Mouse (Mus musculus) testis, postnatal 14 days (tissue): ENCODE results near the gene Map4k5.

Source experiments
- DNase-seq: peaks from one replicate; pipeline ENCODE4 v3.0.0; 2021; ENCODE audit warnings: low spot score

Gene Map4k5

GRCm38 (mm10) chr12:69892371-69893251 is at the start of gene Map4k5, which contains the start of gene Atl1:
Gene Map4k5, minus strand, starts transcription at chr12:69893200.
Gene Atl1, plus strand, starts transcription at chr12:69892614.
- peak; percentile 89 for DNase-seq

DNA sequence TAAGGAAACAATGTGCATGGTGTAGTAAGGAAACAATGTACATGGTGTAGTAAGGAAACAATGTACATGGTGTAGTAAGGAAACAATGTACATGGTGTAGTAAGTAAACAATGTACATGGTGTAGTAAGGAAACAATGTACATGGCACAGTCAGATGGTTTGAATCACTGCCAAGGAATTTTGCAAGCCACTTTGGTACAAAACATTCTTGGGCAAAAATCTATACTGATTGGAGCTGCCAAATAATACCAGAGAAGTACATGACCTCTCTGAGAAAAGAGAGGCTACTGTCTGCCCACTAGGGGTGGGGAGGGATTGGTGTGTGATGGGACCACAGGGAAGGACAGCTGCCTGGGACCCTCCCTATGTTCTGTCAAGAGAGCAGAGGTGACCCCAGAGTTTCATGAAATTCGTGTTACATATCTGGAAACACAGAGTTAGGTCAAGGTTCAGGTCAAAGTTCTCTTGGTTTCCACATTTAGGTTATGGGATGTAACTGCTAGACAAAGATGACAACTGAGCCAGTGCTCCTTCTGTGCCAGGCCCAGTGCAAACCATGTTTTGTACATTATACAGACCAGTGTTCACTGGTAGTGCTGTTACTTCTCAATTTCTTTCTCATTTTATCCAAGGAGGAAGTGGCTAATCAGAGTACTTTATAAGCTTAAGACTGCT is 48.8 kb upstream of the Map4k5 start:
- no peak for DNase-seq

DNA sequence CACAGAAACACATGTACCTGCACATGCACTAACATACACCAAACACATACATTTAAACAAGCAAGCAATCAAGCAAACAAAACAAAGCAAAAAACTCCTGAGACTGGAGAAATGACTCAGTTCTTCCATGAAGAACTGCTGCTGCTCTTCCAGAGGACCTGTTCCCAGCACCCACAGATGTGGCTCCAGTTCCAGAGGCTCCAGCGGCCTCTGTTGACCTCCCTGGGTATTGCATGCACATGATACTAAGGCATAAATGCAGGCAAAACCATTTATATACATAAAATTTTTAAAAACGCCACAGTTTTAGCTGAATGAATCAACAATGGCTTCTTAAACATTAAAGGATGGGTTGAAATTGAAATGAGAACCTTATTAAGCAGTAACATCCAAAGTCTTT is 46.3 kb upstream of the Map4k5 start:
- no peak for DNase-seq

DNA sequence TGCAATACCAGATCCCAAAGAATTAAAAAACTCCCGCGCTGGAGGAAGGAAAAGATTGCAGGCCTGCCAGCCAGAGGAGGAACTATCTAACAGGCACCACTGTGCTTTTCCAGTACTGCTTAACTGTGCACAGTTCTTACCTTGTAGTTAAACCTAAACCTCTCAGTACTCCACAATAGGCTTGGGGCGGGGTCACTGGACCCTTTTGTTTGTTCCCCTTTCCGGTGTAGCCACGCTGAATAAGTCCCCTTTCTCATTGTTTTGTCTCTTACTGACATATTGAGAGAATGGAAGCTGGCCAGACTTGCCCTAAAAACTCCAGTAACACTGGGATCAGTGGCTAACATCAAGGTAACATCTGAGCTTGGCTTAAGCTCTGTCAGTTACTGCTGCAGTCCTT is 44.7 kb upstream of the Map4k5 start:
- DNase-seq, result no peak

GRCm38 (mm10) chr12:69926716-69927115 is 33.7 kb upstream of the Map4k5 start:
- DNase-seq, result no peak

GRCm38 (mm10) chr12:69924012-69924411 is 31.0 kb upstream of the Map4k5 start:
- DNase-seq, result no peak

GRCm38 (mm10) chr12:69923603-69924002 is 30.6 kb upstream of the Map4k5 start:
- no peak for DNase-seq

- no peak for DNase-seq
Measured at GRCm38 (mm10) chr12:69923128-69923527, 30.1 kb upstream of the Map4k5 start.

- no peak for DNase-seq
Measured at GRCm38 (mm10) chr12:69922099-69922498, 29.1 kb upstream of the Map4k5 start.

DNA sequence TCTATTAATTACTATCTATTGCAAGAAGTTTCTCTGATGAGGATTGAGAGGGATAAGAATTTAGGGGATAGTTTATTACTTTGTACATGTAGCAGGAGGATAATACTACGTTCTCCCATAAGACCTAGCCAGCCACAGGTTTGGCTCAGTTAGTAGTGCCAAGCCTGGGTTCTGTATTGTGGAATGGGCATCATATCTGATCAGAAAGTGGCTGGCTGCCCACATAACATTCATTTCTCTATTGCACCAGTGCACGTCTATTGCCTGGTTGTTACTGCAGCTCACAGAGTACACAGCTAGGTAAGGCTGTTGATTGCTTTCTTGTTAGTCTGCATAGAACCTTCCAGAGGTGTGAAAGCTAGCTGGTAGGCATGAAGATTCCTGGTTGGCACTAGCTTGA is 24.9 kb upstream of the Map4k5 start:
- no peak for DNase-seq

- DNase-seq, result no peak
Measured at GRCm38 (mm10) chr12:69912737-69913136, 19.7 kb upstream of the Map4k5 start.

DNA sequence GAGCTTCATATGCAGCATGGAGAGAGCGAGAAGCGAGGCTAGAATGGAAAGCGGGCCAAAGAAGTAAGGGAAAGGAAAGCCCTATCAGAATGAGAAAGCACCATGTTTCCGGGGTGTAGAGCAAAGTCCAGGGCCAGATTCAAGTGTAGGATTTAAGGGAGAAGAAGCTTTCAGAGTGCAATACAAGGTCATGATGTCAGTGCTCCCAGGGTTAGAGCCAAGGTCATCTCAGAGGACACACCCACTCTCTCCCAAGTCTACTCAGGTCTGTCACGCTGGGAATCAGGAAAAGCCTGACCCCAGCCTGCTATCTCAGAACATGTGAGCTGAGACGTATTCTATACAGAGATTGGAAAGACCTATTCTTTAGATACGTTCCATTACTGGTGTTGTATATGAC is 18.9 kb upstream of the Map4k5 start:
- DNase-seq, result no peak

DNA sequence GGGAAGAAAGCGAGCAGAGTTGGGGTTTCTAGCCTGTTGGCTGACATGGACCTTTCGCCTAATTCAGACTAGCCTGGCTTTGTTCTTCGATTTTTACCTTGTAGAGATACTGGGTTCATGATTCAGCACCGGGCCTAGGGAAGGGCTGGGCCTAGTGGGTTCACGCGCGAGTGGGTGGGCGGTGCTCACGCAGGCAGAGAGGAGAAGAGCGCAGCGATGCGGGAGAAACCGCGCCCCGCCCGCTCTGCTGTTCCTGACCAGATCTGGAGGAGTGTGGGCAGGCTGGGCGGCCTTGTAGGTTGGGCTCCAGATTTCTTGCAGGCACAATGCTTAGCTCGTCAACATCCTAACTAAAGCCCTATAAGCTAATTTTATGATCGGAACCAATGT is 15.5 kb upstream of the Map4k5 start:
- DNase-seq, result peak; percentile 29

DNA sequence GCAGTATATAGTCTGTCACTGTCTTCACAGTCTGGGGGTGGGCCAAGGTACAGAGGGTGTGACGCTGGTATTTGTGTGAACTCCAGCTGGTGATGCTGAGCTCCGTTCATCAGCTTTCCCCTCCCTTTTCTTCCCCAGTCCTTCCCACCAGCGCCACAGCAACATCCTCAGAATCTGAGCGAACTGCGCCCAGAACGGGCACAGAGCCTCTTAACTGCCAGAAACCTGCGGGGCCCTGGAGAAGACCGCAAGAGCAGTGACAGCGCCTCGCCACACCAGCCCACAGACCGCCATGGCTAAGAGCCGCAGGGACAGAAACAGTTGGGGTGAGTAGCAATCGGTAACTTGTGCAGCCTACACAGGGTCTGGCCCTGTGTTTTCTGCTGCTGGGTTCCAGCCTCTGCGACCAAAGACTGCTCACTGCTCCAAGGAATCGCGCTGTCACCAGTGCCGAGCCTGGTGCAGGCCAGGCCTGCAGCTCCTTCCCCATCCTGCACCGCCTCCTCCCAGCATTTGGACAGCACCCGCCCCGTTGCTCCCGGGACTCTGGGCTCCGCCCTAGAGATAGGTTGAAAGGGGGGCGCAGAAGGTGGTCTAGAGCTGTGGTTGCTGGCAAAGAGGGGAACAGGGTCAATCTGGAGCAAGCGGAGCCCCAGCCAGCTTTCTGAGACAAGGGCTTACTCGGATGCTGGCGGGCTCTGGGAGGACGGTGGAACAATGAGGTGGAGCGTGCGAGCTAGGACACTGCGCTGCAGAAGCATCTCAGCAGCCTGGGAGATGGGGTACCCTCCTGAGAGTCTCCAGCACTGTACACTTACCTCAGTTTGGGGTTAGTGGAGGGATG is 14.9 kb upstream of the Map4k5 start:
- peak; percentile 27 for DNase-seq

- DNase-seq, result no peak
Measured at GRCm38 (mm10) chr12:69904991-69905390, 12.0 kb upstream of the Map4k5 start.

GRCm38 (mm10) chr12:69898119-69898518 is 5.1 kb upstream of the Map4k5 start:
- DNase-seq, result no peak

DNA sequence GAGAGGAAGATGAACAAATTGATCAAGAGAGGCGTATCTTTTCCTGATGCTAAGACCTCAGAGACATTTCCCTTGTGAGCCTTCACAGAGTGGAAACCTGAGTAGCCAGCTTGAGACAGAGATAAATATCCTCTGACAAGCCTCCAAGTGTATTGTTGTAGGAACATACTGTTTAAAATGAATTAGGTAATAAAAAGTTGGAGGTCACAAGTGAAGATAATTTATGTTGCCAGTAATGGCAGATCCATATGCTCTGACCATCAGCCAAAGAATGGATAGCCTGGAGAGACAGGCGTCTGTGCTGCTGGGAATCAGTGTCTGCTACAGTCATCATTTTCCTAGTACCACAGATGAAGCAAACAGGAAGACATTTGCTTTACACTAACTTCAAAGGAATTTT is 2.0 kb upstream of the Map4k5 start:
- no peak for DNase-seq

GRCm38 (mm10) chr12:69893927-69894326 is 927 bp upstream of the Map4k5 start:
- DNase-seq, result no peak

DNA sequence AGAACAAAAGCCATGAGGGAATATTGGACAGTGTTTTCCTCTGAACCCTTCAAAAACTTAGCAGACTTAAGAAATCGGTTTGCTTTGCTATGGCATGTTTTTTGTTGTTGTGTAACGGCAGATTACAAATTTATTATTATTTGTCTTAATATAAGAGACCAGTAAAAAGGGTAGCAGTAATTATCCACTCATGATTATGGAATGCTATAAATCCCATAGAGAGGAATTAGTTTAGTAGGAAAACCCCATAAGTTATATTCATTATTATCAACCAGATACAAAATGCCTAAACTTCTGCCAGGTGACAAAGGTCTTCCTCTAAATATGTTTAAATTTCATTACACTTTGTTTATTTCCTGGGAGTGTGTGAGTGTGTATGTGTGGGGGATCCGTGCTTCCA is 1.3 kb downstream of the Map4k5 start:
- DNase-seq, result no peak

DNA sequence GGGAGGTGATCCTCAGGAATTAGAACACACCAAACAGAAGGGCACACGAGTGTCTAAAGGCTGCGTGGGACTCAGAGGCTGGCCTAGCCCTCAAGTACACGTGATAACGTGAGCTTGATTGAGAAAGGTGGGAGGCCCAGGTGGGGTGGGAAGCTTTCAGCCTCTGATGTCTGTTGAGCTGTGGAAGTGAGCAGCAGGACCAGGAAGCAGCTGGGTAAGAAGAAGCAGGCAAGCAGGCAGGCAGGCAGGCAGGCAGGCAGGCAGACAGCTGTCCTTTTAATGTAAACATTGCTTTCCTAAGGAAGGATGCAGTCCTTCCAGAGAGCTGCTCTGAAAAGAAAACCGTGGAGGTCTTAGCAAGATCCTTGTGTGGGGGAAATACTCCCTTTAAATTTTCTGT is 2.5 kb downstream of the Map4k5 start:
- no peak for DNase-seq

DNA sequence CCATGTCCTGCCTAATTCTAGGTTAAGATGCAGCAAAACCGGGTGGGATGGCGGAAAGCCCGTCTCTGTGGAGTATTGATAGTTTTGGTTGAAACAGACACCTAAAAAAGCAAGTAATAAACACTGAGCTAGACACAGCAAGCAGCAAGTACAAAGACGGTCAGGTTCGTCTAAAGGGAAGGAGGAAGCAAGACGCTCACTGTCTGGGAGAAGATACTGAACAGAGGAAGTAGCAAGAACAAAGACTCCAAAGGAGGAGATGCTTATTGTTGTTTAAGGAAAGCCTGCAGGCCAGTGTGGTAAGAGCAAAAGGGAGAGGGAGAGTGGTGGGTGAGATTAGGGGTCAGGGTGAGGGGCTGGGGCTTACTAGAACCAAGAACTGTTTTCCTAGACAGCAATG is 2.9 kb downstream of the Map4k5 start:
- no peak for DNase-seq

DNA sequence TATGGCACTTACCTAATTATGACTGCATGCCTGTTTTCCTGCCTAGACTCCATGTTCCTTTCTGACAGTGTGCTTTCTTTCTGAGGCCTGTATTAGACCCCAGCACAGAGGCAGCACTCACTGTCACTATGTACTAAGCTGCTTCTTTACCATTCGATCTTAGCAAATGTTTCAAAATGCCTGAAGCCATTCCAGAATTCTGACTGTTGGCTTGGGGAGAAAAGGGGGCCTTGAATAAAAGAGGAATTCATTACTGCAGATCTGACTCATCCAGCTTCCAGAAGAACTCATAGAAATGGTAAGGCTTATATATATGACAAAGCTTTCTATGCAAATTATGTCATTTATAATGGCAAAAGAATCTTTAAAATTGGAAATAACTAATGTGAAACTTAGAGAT is 4.7 kb downstream of the Map4k5 start:
- DNase-seq, result no peak

DNA sequence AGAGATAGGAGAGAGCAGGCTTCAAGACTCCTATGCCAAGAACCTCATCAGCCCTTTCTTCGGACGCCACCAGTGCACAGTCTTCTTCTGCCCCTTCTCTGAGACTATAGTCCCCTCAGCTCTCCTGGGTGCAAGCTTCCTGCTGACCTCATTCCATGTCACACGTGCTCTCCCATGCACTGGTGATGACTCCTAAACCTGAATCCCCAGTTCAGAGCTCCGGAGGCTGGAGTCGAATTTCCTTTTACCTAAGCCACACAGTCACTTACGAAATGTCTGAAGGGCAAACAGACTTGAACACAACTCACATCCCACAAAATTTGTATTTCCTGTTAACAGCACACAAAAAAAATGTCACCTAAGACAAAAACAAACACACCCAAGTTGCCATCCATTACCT is 5.2 kb downstream of the Map4k5 start:
- no peak for DNase-seq
